Mouse (Mus musculus) heart, embryonic 15.5 days (tissue): Measurements from ENCODE around the gene Cyp3a41a. TPM values are rescaled to one million over a fixed set of nuclear protein-coding genes. Genes with fewer than 3 reads are reported as not detected.
"Not testable (repeated sequence)": the region's sequence is repeated elsewhere in the genome, so short reads cannot be mapped to it uniquely, and the experiment has no call there.

ENCODE experiments used
- ATAC-seq: fragments of 200-750 bp; cut with Nextera tagmentation; replicated peaks from 2 replicates; pipeline ENCODE4 v1.8.0; 2017; ENCODE audit warnings: low read depth, moderate TSS enrichment; ENCODE audit not compliant: insufficient number of reproducible peaks, insufficient read depth, low FRiP score
- H3K27ac ChIP-seq: fragments of 300-500 bp; sonication (generic); 2 replicates; pipeline ENCODE4 v1.5.1; 2015; ENCODE audit warnings: mild to moderate bottlenecking, inconsistent platforms
- H3K27me3 ChIP-seq: fragments of 300-500 bp; sonication (generic); 2 replicates; pipeline ENCODE4 v1.6.1; 2015; ENCODE audit warnings: inconsistent platforms
- H3K36me3 ChIP-seq: fragments of 300-500 bp; sonication (generic); 2 replicates; pipeline ENCODE4 v1.6.1; 2015; ENCODE audit warnings: mild to moderate bottlenecking, inconsistent platforms
- H3K4me1 ChIP-seq: fragments of 300-500 bp; sonication (generic); replicated peaks from 2 replicates; pipeline ENCODE4 v1.6.1; 2015; ENCODE audit warnings: inconsistent platforms
- H3K4me2 ChIP-seq: fragments of 300-500 bp; sonication (generic); 2 replicates; pipeline ENCODE4 v1.6.1; 2015; ENCODE audit warnings: inconsistent platforms, mild to moderate bottlenecking, moderate library complexity
- H3K4me3 ChIP-seq: fragments of 300-500 bp; sonication (generic); 2 replicates; pipeline ENCODE4 v1.5.1; 2015; ENCODE audit warnings: mild to moderate bottlenecking, inconsistent platforms
- H3K9ac ChIP-seq: fragments of 300-500 bp; sonication (generic); 2 replicates; pipeline ENCODE4 v1.6.1; 2015; ENCODE audit warnings: mild to moderate bottlenecking, inconsistent platforms
- H3K9me3 ChIP-seq: fragments of 300-500 bp; sonication (generic); replicated peaks from 2 replicates; pipeline ENCODE4 v1.6.1; 2016; ENCODE audit warnings: inconsistent platforms
- WGBS: fragments of 180-500 bp; shearing (Covaris S2); methylation state at CpG from one replicate; pipeline ENCODE4 v1.1.7; 2015; ENCODE audit warnings: mixed read lengths; 5-methylcytosine and 5-hydroxymethylcytosine counted together
- polyA plus RNA-seq: library from polyadenylated mRNA; unstranded; fragments of >200 nt; fragmentation: Nextera tagmentation; extraction: Ambion mirVana; gene quantifications from 2 replicates; pipeline ENCODE4 v1.2.1, GENCODE M21; 2015

Cyp3a41a gene
- not detected in 2 replicates for polyA plus RNA-seq

- ATAC-seq, H3K36me3 ChIP-seq: not testable (repeated sequence)
- 46% methylated on average over 1 of the region's 2 CpGs for WGBS
These were observed at the start of gene Cyp3a41a for GRCm38 (mm10) chr5:145720036-145720435. Cyp3a41a (minus strand) TSS chr5:145720136.

GRCm38 (mm10) chr5:145737512-145737911 is 17.6 kb upstream of the Cyp3a41a start:
- not testable (repeated sequence) for H3K27ac ChIP-seq, H3K27me3 ChIP-seq, H3K9ac ChIP-seq, H3K4me1 ChIP-seq, H3K4me3 ChIP-seq, H3K4me2 ChIP-seq, ATAC-seq, H3K36me3 ChIP-seq, H3K9me3 ChIP-seq
- 69% methylated on average over 3 of the region's 3 CpGs for WGBS

More at GRCm38 (mm10) chr5:145720036-145720435, at the start of gene Cyp3a41a:
- H3K4me2 ChIP-seq, H3K9me3 ChIP-seq, H3K4me3 ChIP-seq, H3K9ac ChIP-seq, H3K27ac ChIP-seq, H3K4me1 ChIP-seq, H3K27me3 ChIP-seq: not testable (repeated sequence)

- not testable (repeated sequence) for H3K27ac ChIP-seq, ATAC-seq, H3K4me2 ChIP-seq, H3K27me3 ChIP-seq, H3K4me3 ChIP-seq, H3K36me3 ChIP-seq, H3K4me1 ChIP-seq, H3K9ac ChIP-seq, H3K9me3 ChIP-seq
- WGBS = 18% methylated on average over 1 of the region's 1 CpGs
These were observed 5.6 kb downstream of the Cyp3a41a start for GRCm38 (mm10) chr5:145714296-145714695.

GRCm38 (mm10) chr5:145707372-145707771 is 12.6 kb downstream of the Cyp3a41a start:
- not testable (repeated sequence) for ATAC-seq, H3K27me3 ChIP-seq

GRCm38 (mm10) chr5:145662007-145662406 is 57.9 kb downstream of the Cyp3a41a start:
- Histone ChIP-seq H3K27ac (no peak overlapping the region), H3K36me3 (no peaks in the 10 kb centered on the region), H3K4me2 (no peak overlapping the region), H3K9ac (no peak overlapping the region), H3K27me3 (no peaks in the 10 kb centered on the region), H3K4me1 (no peaks in the 10 kb centered on the region), H3K9me3 (peaks cover 26% of the 10 kb centered on the region), H3K4me3 (no peak overlapping the region)
- WGBS = 77% methylated on average over 7 of the region's 7 CpGs
- ATAC-seq = no peak

More at GRCm38 (mm10) chr5:145707372-145707771, 12.6 kb downstream of the Cyp3a41a start:
- WGBS = 67% methylated on average over 2 of the region's 2 CpGs
- not testable (repeated sequence) for H3K4me2 ChIP-seq, H3K9me3 ChIP-seq, H3K27ac ChIP-seq, H3K9ac ChIP-seq, H3K4me1 ChIP-seq, H3K4me3 ChIP-seq, H3K36me3 ChIP-seq

GRCm38 (mm10) chr5:145647779-145648178 is 72.2 kb downstream of the Cyp3a41a start:
- Histone ChIP-seq H3K9me3 (peaks cover 36% of the 10 kb centered on the region), H3K4me3 (no peak overlapping the region), H3K27me3 (no peaks in the 10 kb centered on the region), H3K9ac (no peak overlapping the region), H3K27ac (no peak overlapping the region), H3K4me2 (no peak overlapping the region), H3K4me1 (no peaks in the 10 kb centered on the region), H3K36me3 (no peaks in the 10 kb centered on the region)
- ATAC-seq = no peak
- WGBS = 58% methylated on average over 4 of the region's 4 CpGs

Other genes starting within 250 kb of the Cyp3a41a start
- gene Cyp3a41b, start 135.4 kb downstream of the Cyp3a41a start, polyA plus RNA-seq = not detected in 2 replicates
- not detected in 2 replicates for gene Cyp3a44, start 85.7 kb upstream of the Cyp3a41a start, polyA plus RNA-seq
- gene Cyp3a11, start 159.8 kb upstream of the Cyp3a41a start, polyA plus RNA-seq = 0.23 TPM in 1 of 2 replicates, not detected in the other